Mouse (Mus musculus) brain, embryonic 14.5 days (tissue): Measurements from ENCODE around the gene Ptcd3. TPM values are rescaled to one million over a fixed set of nuclear protein-coding genes. Genes with fewer than 3 reads are reported as not detected.
"Not testable (repeated sequence)": the region's sequence is repeated elsewhere in the genome, so short reads cannot be mapped to it uniquely, and the experiment has no call there.

Experiments
- DNase-seq: peaks from one replicate; pipeline ENCODE4 v3.0.0-alpha.2; 2011; ENCODE audit warnings: low read depth
- CTCF ChIP-seq: fragments of 200-500 bp; IDR thresholded peaks from 2 replicates; pipeline ENCODE4 v1.5.1; 2012; ENCODE audit warnings: inconsistent platforms, mild to moderate bottlenecking, moderate library complexity, borderline replicate concordance; ENCODE audit not compliant: insufficient read depth, insufficient read length; ENCODE audit errors: extremely low read depth
- POLR2A ChIP-seq: fragments of 200-500 bp; IDR thresholded peaks from 2 replicates; pipeline ENCODE4 v1.6.1; 2012; ENCODE audit warnings: mild to moderate bottlenecking, inconsistent platforms, borderline replicate concordance; ENCODE audit not compliant: poor library complexity, insufficient read depth, insufficient read length, severe bottlenecking; ENCODE audit errors: extremely low read depth
- polyA plus RNA-seq: library from polyadenylated mRNA; depleted of rRNA; stranded (reverse); fragments of >200 nt; gene quantifications from 2 replicates; pipeline ENCODE4 v1.2.3, GENCODE M21; 2012; rRNA removed

Gene Ptcd3
- polyA plus RNA-seq, 1 experiment = 57.4 TPM

GRCm38 (mm10) chr6:71867751-71868150 is 40.8 kb downstream of the Ptcd3 start:
- DNase-seq = no peak
- TF ChIP-seq POLR2A (no peak), CTCF (no peak)

GRCm38 (mm10) chr6:71846906-71847305 is 61.6 kb downstream of the Ptcd3 start:
- not testable (repeated sequence) for DNase-seq

- TF ChIP-seq POLR2A = no peak
- no peak for TF ChIP-seq CTCF
- no peak for DNase-seq
These were observed 67.8 kb downstream of the Ptcd3 start for GRCm38 (mm10) chr6:71840597-71841290.

- no peak for DNase-seq
- TF ChIP-seq CTCF (no peak), POLR2A (no peak)
These were observed 68.7 kb downstream of the Ptcd3 start for GRCm38 (mm10) chr6:71839815-71840214.

- no peak for DNase-seq
These were observed 71.7 kb downstream of the Ptcd3 start for GRCm38 (mm10) chr6:71836811-71837210.

GRCm38 (mm10) chr6:71831581-71831960 is 77.0 kb downstream of the Ptcd3 start:
- DNase-seq = peak; percentile 99
- TF ChIP-seq POLR2A (no peak; the same call in 1 of the 2 replicates), CTCF (no peak)

More at GRCm38 (mm10) chr6:71836811-71837210, 71.7 kb downstream of the Ptcd3 start:
- no peak for TF ChIP-seq CTCF
- TF ChIP-seq POLR2A = no peak

GRCm38 (mm10) chr6:71830690-71831580 is 77.6 kb downstream of the Ptcd3 start, which contains the start of gene Immt:
TSS of gene Immt (plus strand) at chr6:71831331.
- TF ChIP-seq CTCF = no peak
- TF ChIP-seq POLR2A = peak; percentile 94
- peak; percentile 99 for DNase-seq

Other genes with a start within 250 kb of the Ptcd3 start
- gene Reep1, start 201.2 kb downstream of the Ptcd3 start, polyA plus RNA-seq = 188 and 236 TPM in 2 replicates
- 11.9 and 13.2 TPM in 2 replicates for gene Mrpl35, start 81.8 kb downstream of the Ptcd3 start, polyA plus RNA-seq
- gene Immt, start 77.4 kb downstream of the Ptcd3 start, polyA plus RNA-seq = 54.7 and 81.2 TPM in 2 replicates
- gene Polr1a, start 303 bp upstream of the Ptcd3 start, polyA plus RNA-seq = 15.0 and 20.4 TPM in 2 replicates
- gene St3gal5, start 188.8 kb upstream of the Ptcd3 start, polyA plus RNA-seq = 30.6 and 38.1 TPM in 2 replicates